Mouse (Mus musculus) B cell, adult 2 months (primary cell): ENCODE measurements around the gene Wfdc2.
A peak's percentile ranks its signal among the peaks of the same experiment; 100 is the strongest.

Source experiments
- DNase-seq, 2 experiments: peaks; one replicate each; pipeline ENCODE4 v3.0.0; 2022

Gene Wfdc2

GRCm38 (mm10) chr2:164562391-164563188 is at the start of gene Wfdc2:
TSS of gene Wfdc2 (plus strand) at chr2:164562413.
- DNase-seq = no peak

- no peak for DNase-seq
Measured at GRCm38 (mm10) chr2:164513389-164513788, 48.8 kb upstream of the Wfdc2 start.

- no peak for DNase-seq
Measured at GRCm38 (mm10) chr2:164514916-164515315, 47.3 kb upstream of the Wfdc2 start.

GRCm38 (mm10) chr2:164515897-164516296 is 46.3 kb upstream of the Wfdc2 start:
- DNase-seq = no peak

- no peak for DNase-seq
Measured at GRCm38 (mm10) chr2:164516592-164516991, 45.6 kb upstream of the Wfdc2 start.

- peak; percentile 87 to 89 for DNase-seq
Measured at GRCm38 (mm10) chr2:164517485-164518221, 44.6 kb upstream of the Wfdc2 start.

GRCm38 (mm10) chr2:164518266-164519170 is 43.7 kb upstream of the Wfdc2 start:
- no peak for DNase-seq

- DNase-seq = no peak
Measured at GRCm38 (mm10) chr2:164519171-164519526, 43.1 kb upstream of the Wfdc2 start.

GRCm38 (mm10) chr2:164520782-164521181 is 41.4 kb upstream of the Wfdc2 start:
- peak; percentile 60 to 64 for DNase-seq

- DNase-seq = peak; percentile 80 to 86
Measured at GRCm38 (mm10) chr2:164521841-164522240, 40.4 kb upstream of the Wfdc2 start.

- DNase-seq = no peak
Measured at GRCm38 (mm10) chr2:164522280-164522679, 39.9 kb upstream of the Wfdc2 start.

GRCm38 (mm10) chr2:164523301-164523773 is 38.9 kb upstream of the Wfdc2 start:
- DNase-seq = peak in 1 of 2 experiments; percentile 12

- DNase-seq = no peak
Measured at GRCm38 (mm10) chr2:164528557-164528956, 33.7 kb upstream of the Wfdc2 start.

- peak; percentile 87 to 89 for DNase-seq
Measured at GRCm38 (mm10) chr2:164531169-164531568, 31.0 kb upstream of the Wfdc2 start.

- no peak for DNase-seq
Measured at GRCm38 (mm10) chr2:164534315-164534714, 27.9 kb upstream of the Wfdc2 start.

GRCm38 (mm10) chr2:164537003-164537402 is 25.2 kb upstream of the Wfdc2 start:
- no peak for DNase-seq

GRCm38 (mm10) chr2:164540652-164541427 is 21.4 kb upstream of the Wfdc2 start:
- no peak for DNase-seq

GRCm38 (mm10) chr2:164542132-164542531 is 20.1 kb upstream of the Wfdc2 start:
- DNase-seq = no peak

GRCm38 (mm10) chr2:164542598-164542997 is 19.6 kb upstream of the Wfdc2 start:
- no peak for DNase-seq

- no peak for DNase-seq
Measured at GRCm38 (mm10) chr2:164543745-164544144, 18.5 kb upstream of the Wfdc2 start.

GRCm38 (mm10) chr2:164544454-164545097 is 17.6 kb upstream of the Wfdc2 start:
- no peak for DNase-seq

- no peak for DNase-seq
Measured at GRCm38 (mm10) chr2:164549338-164549737, 12.9 kb upstream of the Wfdc2 start.
